Mouse (Mus musculus): ENCODE measurements around the gene Fgf11. TPM values are rescaled to one million over a fixed set of nuclear protein-coding genes. Genes with fewer than 3 reads are reported as not detected.

The Fgf11 gene
- polyA plus RNA-seq (2015; fragmentation: Nextera tagmentation; extraction: Ambion mirVana) = 4.8 and 5.5 TPM in 2 replicates

DNA sequence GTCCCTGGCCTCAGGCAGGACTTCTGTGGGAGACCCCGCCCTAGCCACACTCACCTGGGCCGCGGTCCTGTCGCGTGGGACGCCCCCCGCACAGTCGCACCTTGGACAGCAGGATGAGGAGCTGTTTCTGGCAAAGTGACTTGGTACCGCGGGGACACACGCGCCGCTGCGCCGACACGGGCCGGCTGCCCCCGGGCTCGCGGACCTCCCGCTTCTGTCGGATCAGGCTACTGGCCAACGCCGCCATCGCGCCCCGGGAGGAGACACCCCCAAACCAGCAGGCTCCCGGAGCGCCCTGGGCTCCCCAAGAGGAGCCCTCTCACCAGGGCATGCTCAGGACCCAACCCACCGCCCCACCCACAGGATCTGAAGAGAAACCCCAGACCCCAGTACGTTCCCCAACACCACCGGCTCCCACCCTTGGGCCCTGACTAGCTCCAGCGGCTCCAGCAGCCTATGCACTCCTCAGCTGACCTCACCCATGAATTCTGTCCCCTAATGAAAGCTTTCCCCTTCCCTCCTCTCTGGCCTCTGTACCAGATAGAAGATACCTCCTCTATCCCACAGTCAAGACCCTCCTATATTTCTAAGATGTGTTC lies at the start of gene Fgf11:
Gene Fgf11 (minus strand): TSS at position 479 of the 599 bp plus-strand sequence.
- peak within 1 kb of the TSS; percentile 52 for H3K4me3 ChIP-seq
- H3K9me3 ChIP-seq = 0 out of 2 replicates have a peak, but pooled peaks cover 1% of the 10 kb centered on the region
- peak within 1 kb of the TSS; percentile 94 for H3K4me2 ChIP-seq
- peaks cover 52% of the 10 kb centered on the region for H3K27me3 ChIP-seq
- no peak for ATAC-seq (ENCODE audit: low FRiP score)
- peaks cover 73% of the 10 kb centered on the region for H3K4me1 ChIP-seq (replicated peaks)
- WGBS = 2% methylated on average over 33 of the region's 33 CpGs
- peak within 1 kb of the TSS; percentile 95 for H3K27ac ChIP-seq
- peaks cover 4% of the 10 kb centered on the region for H3K36me3 ChIP-seq
- H3K9ac ChIP-seq = peak within 1 kb of the TSS; percentile 89

DNA sequence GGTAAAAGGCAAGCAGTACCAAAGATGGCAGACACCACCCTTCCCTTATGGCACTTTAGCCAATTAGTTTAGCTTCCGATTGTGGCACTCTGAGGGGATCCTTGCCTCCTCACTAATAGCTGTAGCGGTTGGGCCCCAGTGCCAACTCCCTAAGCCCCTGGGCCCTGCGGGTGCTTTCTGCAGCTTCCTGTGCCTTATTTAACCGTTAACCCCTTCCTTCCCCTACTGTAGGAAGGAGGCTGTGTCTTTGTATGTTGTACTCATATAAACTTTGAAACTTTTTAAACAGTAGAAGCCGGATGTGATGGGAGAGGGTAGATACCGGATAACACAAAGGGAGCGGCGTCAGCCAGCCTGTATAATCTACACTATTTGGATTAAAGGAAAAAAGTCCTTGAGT lies 49.1 kb upstream of the Fgf11 start:
- Histone ChIP-seq H3K27me3 (no peaks in the 10 kb centered on the region), H3K9me3 (no peaks in the 10 kb centered on the region), H3K9ac (no peak overlapping the region), H3K4me2 (no peak overlapping the region), H3K36me3 (peaks cover 49% of the 10 kb centered on the region), H3K27ac (no peak overlapping the region), H3K4me1 (replicated peaks) (peaks cover 43% of the 10 kb centered on the region), H3K4me3 (no peak overlapping the region)
- 79% methylated on average over 8 of the region's 8 CpGs for WGBS
- no peak for ATAC-seq (ENCODE audit: low FRiP score)

GRCm38 (mm10) chr11:69849884-69850283 lies 48.2 kb upstream of the Fgf11 start:
- Histone ChIP-seq H3K27me3 (no peaks in the 10 kb centered on the region), H3K36me3 (peaks cover 49% of the 10 kb centered on the region), H3K4me2 (no peak overlapping the region), H3K9ac (no peak overlapping the region), H3K9me3 (no peaks in the 10 kb centered on the region), H3K4me1 (replicated peaks) (peaks cover 45% of the 10 kb centered on the region), H3K27ac (no peak overlapping the region), H3K4me3 (no peak overlapping the region)
- 95% methylated on average over 15 of the region's 15 CpGs for WGBS
- no peak for ATAC-seq (ENCODE audit: low FRiP score)

GRCm38 (mm10) chr11:69849128-69849527 lies 47.5 kb upstream of the Fgf11 start:
- no peaks in the 10 kb centered on the region for H3K9me3 ChIP-seq
- H3K9ac ChIP-seq = no peak overlapping the region
- H3K36me3 ChIP-seq = peaks cover 49% of the 10 kb centered on the region
- H3K4me2 ChIP-seq = no peak overlapping the region
- no peak for ATAC-seq (ENCODE audit: low FRiP score)
- 91% methylated on average over 9 of the region's 9 CpGs for WGBS
- H3K27me3 ChIP-seq = no peaks in the 10 kb centered on the region
- H3K4me1 ChIP-seq (replicated peaks) = peaks cover 45% of the 10 kb centered on the region
- no peak overlapping the region for H3K4me3 ChIP-seq
- H3K27ac ChIP-seq = no peak overlapping the region; the same call in 1 of the 2 replicates

GRCm38 (mm10) chr11:69848021-69848420 lies 46.4 kb upstream of the Fgf11 start:
- Histone ChIP-seq H3K27me3 (no peaks in the 10 kb centered on the region), H3K9me3 (no peaks in the 10 kb centered on the region), H3K4me2 (peak overlapping the region; percentile 92), H3K27ac (peak overlapping the region; percentile 98; the same call in 1 of the 2 replicates), H3K9ac (peak overlapping the region; percentile 90), H3K4me1 (replicated peaks) (peaks cover 45% of the 10 kb centered on the region), H3K36me3 (peaks cover 49% of the 10 kb centered on the region), H3K4me3 (peak overlapping the region; percentile 74)
- 96% methylated on average over 6 of the region's 6 CpGs for WGBS
- no peak for ATAC-seq (ENCODE audit: low FRiP score)

GRCm38 (mm10) chr11:69846738-69847688 lies 45.4 kb upstream of the Fgf11 start:
- H3K4me1 ChIP-seq (replicated peaks) = peaks cover 45% of the 10 kb centered on the region
- H3K9ac ChIP-seq = peak overlapping the region; percentile 90
- H3K36me3 ChIP-seq = peaks cover 40% of the 10 kb centered on the region
- no peaks in the 10 kb centered on the region for H3K9me3 ChIP-seq
- WGBS = 13% methylated on average over 37 of the region's 37 CpGs
- peak overlapping the region; percentile 92 for H3K4me2 ChIP-seq
- peak overlapping the region; percentile 98 for H3K27ac ChIP-seq
- no peaks in the 10 kb centered on the region for H3K27me3 ChIP-seq
- H3K4me3 ChIP-seq = peak overlapping the region; percentile 74
- ATAC-seq (ENCODE audit: low FRiP score) = peak; percentile 52

DNA sequence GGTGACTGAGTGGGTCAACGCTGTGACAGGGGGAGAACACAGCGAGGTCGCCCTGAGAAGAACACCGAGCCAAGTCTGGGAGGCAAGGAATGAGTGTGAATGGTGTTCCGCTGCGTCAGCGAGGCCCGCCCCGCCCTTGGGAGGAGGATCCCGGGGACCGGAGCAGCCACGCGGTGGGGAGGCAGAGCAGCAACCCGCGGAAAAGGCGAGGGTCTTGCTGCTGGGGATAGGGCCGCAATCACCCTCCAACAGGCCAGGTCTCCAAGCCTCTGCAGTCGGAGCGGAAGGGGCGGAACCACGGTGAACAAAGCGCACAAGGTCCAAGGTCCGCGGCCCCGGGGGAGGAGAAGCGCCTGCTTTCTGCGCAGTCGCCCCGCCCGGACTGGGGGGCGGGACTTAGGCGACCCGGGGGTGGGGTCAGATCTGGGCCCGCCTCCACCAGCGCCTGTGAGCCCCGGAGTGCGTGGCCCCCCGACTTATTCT lies 44.6 kb upstream of the Fgf11 start, which contains the start of gene Plscr3:
Gene Plscr3 (plus strand): TSS at position 179 of the 483 bp plus-strand sequence.
- Histone ChIP-seq H3K27me3 (no peaks in the 10 kb centered on the region), H3K4me1 (replicated peaks) (peaks cover 45% of the 10 kb centered on the region), H3K4me2 (peak within 1 kb of the TSS; percentile 92), H3K9me3 (no peaks in the 10 kb centered on the region), H3K9ac (peak within 1 kb of the TSS; percentile 90), H3K36me3 (peaks cover 32% of the 10 kb centered on the region), H3K4me3 (peak within 1 kb of the TSS; percentile 74), H3K27ac (peak within 1 kb of the TSS; percentile 98)
- WGBS = under 1% methylated on average over 37 of the region's 38 CpGs
- peak; percentile 92 for ATAC-seq (ENCODE audit: low FRiP score)

GRCm38 (mm10) chr11:69838714-69839104 lies 37.1 kb upstream of the Fgf11 start:
- 2% methylated on average over 7 of the region's 7 CpGs for WGBS
- Histone ChIP-seq H3K27ac (peak overlapping the region; percentile 89), H3K9ac (peak overlapping the region; percentile 69), H3K36me3 (peaks cover 2% of the 10 kb centered on the region), H3K4me3 (peak overlapping the region; percentile 98), H3K27me3 (no peaks in the 10 kb centered on the region), H3K9me3 (no peaks in the 10 kb centered on the region), H3K4me1 (replicated peaks) (peaks cover 35% of the 10 kb centered on the region), H3K4me2 (peak overlapping the region; percentile 99)
- ATAC-seq (ENCODE audit: low FRiP score) = no peak

GRCm38 (mm10) chr11:69837952-69838713 lies 36.5 kb upstream of the Fgf11 start, which contains the start of gene Tmem256:
Gene Tmem256 (plus strand): TSS chr11:69838514.
- Histone ChIP-seq H3K4me1 (replicated peaks) (peaks cover 41% of the 10 kb centered on the region), H3K9me3 (no peaks in the 10 kb centered on the region), H3K4me2 (peak within 1 kb of the TSS; percentile 99), H3K27ac (peak within 1 kb of the TSS; percentile 99), H3K36me3 (peaks cover 8% of the 10 kb centered on the region), H3K4me3 (peak within 1 kb of the TSS; percentile 98), H3K9ac (peak within 1 kb of the TSS; percentile 99), H3K27me3 (no peaks in the 10 kb centered on the region)
- WGBS = 1% methylated on average over 34 of the region's 34 CpGs
- peak; percentile 91 for ATAC-seq (ENCODE audit: low FRiP score)

- peak; percentile 77 for ATAC-seq (ENCODE audit: low FRiP score)
- H3K36me3 ChIP-seq = peaks cover 14% of the 10 kb centered on the region
- H3K4me3 ChIP-seq = peak within 1 kb of the TSS; percentile 98
- H3K9ac ChIP-seq = peak within 1 kb of the TSS; percentile 99
- WGBS = under 1% methylated on average over 32 of the region's 32 CpGs
- peak within 1 kb of the TSS; percentile 99 for H3K4me2 ChIP-seq
- H3K4me1 ChIP-seq (replicated peaks) = peaks cover 46% of the 10 kb centered on the region
- H3K27ac ChIP-seq = peak within 1 kb of the TSS; percentile 99
- H3K9me3 ChIP-seq = no peaks in the 10 kb centered on the region
- no peaks in the 10 kb centered on the region for H3K27me3 ChIP-seq
Observed at GRCm38 (mm10) chr11:69837604-69837951, 35.9 kb upstream of the Fgf11 start, which contains the start of gene Nlgn2. Gene Nlgn2 (minus strand): TSS chr11:69837784.

DNA sequence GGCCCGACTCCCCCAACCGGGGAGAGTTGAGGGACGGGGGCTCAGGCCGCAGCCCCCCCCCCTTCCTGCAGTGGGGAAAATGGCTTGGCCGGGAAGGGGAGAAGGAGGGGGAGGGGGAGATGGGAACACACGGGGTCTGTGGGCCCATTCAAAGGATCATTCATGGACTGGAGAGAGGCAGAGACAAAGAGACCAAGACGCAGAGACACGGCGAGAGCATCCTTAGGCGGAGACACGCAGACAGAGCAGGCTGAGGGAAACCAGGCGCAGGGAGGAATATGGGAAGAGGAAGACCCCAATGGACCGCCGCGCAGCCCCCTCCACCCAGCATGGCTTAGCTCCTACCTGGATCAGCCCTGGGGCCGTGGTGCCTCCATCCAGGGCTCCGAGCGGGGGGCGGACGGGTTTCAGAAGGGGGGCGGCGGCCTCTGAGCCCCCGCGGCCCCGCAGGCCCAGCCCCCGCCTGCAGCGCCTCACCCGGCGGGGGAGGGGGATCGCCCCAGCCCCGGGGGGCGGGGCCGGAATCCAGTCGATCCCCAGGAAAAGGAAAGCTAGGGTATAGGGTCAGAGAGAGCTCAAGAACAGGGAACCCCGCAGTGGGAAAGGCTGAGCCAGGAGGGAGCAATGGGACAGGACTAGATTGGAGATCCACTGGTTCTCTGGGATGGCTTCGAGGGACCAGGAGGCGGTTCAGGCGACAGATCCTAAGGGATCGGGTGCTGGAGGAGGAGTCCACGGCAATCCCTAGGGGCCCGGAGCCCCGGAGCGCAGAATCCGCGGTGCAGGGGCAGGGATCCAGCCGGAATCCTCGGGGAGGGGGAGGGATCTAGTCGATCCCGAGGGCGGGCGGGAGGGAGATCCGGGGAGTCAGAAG lies 35.3 kb upstream of the Fgf11 start:
- peak overlapping the region; percentile 99 for H3K27ac ChIP-seq
- H3K27me3 ChIP-seq = no peaks in the 10 kb centered on the region
- peak overlapping the region; percentile 99 for H3K9ac ChIP-seq
- ATAC-seq (ENCODE audit: low FRiP score) = peak; percentile 2; the same call in 1 of the 2 replicates
- H3K9me3 ChIP-seq = no peaks in the 10 kb centered on the region
- H3K4me3 ChIP-seq = peak overlapping the region; percentile 98
- peaks cover 53% of the 10 kb centered on the region for H3K4me1 ChIP-seq (replicated peaks)
- WGBS = under 1% methylated on average over 43 of the region's 52 CpGs
- peak overlapping the region; percentile 99 for H3K4me2 ChIP-seq
- peaks cover 20% of the 10 kb centered on the region for H3K36me3 ChIP-seq

Data from hindbrain, embryonic 13.5 days (tissue).